Mouse (Mus musculus) heart, postnatal 0 days (tissue): ENCODE measurements around the gene Chsy1.

Source experiments
- CTCF ChIP-seq: IDR thresholded peaks from 2 replicates; pipeline ENCODE4 v1.5.1; 2016; ENCODE audit warnings: antibody characterized with exemption, control low read depth, low read depth
- EP300 ChIP-seq: IDR thresholded peaks from 2 replicates; pipeline ENCODE4 v1.6.1; 2016; ENCODE audit warnings: antibody characterized with exemption, low read depth

- TF ChIP-seq CTCF, result no peak
- TF ChIP-seq EP300, result no peak
Measured at GRCm38 (mm10) chr7:66131776-66132421, 22.6 kb downstream of the Chsy1 start.
